Mouse (Mus musculus) heart, embryonic 12.5 days (tissue): ENCODE measurements at regions not wholly inside any gene's neighbourhood (a gene's known extent, or its start where the extent isn't known, plus 50 kb on each side); places are given as distances from the start of the nearest gene placed in this dataset.

Experiments used
- ATAC-seq: fragments of 200-750 bp; cut with Nextera tagmentation; 2 replicates; pipeline ENCODE4 v1.8.0; 2017; ENCODE audit warnings: moderate TSS enrichment, moderate library complexity; ENCODE audit not compliant: insufficient number of reproducible peaks, low FRiP score
- H3K27ac ChIP-seq: fragments of 300-500 bp; sonication (generic); 2 replicates; pipeline ENCODE4 v1.5.1; 2016; ENCODE audit warnings: mild to moderate bottlenecking, moderate library complexity; ENCODE audit not compliant: poor library complexity, severe bottlenecking
- H3K27me3 ChIP-seq: fragments of 300-500 bp; sonication (generic); replicated peaks from 2 replicates; pipeline ENCODE4 v1.6.1; 2016; ENCODE audit warnings: mild to moderate bottlenecking, moderate library complexity
- H3K36me3 ChIP-seq: fragments of 300-500 bp; sonication (generic); 2 replicates; pipeline ENCODE4 v1.6.1; 2016; ENCODE audit warnings: mild to moderate bottlenecking, moderate library complexity
- H3K4me1 ChIP-seq: fragments of 300-500 bp; sonication (generic); replicated peaks from 2 replicates; pipeline ENCODE4 v1.6.1; 2016; ENCODE audit warnings: mild to moderate bottlenecking
- H3K4me2 ChIP-seq: fragments of 300-500 bp; sonication (generic); 2 replicates; pipeline ENCODE4 v1.6.1; 2016; ENCODE audit warnings: mild to moderate bottlenecking, moderate library complexity
- H3K4me3 ChIP-seq: fragments of 300-500 bp; sonication (generic); 2 replicates; pipeline ENCODE4 v1.5.1; 2016; ENCODE audit warnings: mild to moderate bottlenecking
- H3K9ac ChIP-seq: fragments of 300-500 bp; sonication (generic); 2 replicates; pipeline ENCODE4 v1.6.1; 2016; ENCODE audit warnings: mild to moderate bottlenecking, moderate library complexity
- H3K9me3 ChIP-seq: fragments of 300-500 bp; sonication (generic); replicated peaks from 2 replicates; pipeline ENCODE4 v1.6.1; 2016; ENCODE audit warnings: mild to moderate bottlenecking, moderate library complexity
- WGBS: fragments of 180-500 bp; shearing (Covaris S2); methylation state at CpG from one replicate; pipeline ENCODE4 v1.1.7; 2016; 5-methylcytosine and 5-hydroxymethylcytosine counted together

DNA sequence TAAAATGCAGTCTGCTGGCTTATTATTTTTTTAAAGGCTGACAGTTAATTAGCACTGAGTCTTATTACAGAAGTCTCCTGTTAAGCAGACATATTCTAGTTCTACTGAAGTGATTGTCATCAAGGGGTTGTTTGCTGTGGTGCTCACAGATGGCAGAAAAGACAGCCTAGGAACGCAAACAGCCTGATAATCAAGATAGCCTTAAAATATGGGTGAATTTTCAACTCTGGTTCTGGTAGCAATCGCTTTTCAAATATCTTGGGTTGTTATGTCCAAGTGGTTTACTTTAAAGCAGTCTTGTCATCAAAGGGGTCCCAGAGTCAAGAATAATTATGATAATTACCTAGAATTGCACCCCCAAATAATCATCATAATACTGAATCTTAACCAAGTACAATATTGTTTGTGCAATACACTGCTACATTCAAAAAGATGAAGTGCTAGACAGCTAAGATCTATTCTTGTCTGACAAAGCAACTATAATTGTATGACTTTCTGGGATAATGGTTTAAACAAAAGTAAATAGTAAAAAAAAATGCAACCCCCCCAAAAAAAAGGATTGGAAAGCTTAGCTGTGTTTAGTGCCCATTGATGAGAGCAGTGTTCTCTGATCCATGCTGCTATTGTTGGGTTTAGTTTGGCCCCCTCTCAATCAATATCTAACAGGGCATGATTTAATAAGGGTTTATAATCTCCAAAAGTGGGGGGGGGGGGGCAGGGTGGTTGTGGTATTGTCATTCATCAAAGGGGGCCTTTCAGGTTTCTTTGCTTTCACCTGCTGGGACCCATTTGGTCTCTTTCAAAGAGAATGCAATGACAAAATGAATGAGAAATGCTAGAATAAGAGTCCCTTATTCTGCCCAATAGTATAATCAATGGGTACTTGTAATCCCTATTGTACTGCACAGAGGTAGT, 437.4 kb upstream of the Ccnh start:
- WGBS, result 62% methylated on average over 2 of the region's 2 CpGs
- Histone ChIP-seq H3K4me2 (no peak overlapping the region), H3K27me3 (0 out of 2 replicates have a peak, but pooled peaks cover 3% of the 10 kb centered on the region), H3K36me3 (no peaks in the 10 kb centered on the region), H3K4me3 (no peak overlapping the region), H3K4me1 (no peaks in the 10 kb centered on the region), H3K27ac (no peak overlapping the region), H3K9me3 (no peaks in the 10 kb centered on the region), H3K9ac (no peak overlapping the region)
- ATAC-seq, result no peak

DNA sequence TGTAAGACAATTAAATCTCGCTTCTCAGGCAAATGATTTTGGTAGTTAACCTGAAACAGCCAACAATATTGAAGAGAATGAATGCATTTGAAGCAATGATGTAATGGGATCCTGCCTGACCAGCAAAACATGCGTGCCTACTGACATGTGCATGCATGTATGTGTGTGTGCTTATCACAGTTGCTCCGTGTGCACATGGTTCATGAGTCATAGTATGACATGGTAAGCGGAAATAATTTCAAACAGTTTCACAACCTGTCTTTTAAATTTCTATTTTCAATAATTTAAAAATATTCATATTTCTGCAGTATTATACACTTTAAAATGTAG, 436.8 kb upstream of the Ccnh start:
- Histone ChIP-seq H3K9me3 (no peaks in the 10 kb centered on the region), H3K9ac (no peak overlapping the region), H3K4me2 (no peak overlapping the region), H3K4me1 (no peaks in the 10 kb centered on the region), H3K4me3 (no peak overlapping the region), H3K36me3 (no peaks in the 10 kb centered on the region), H3K27ac (no peak overlapping the region), H3K27me3 (0 out of 2 replicates have a peak, but pooled peaks cover 3% of the 10 kb centered on the region)
- no peak for ATAC-seq
- WGBS, result 64% methylated on average over 4 of the region's 4 CpGs

DNA sequence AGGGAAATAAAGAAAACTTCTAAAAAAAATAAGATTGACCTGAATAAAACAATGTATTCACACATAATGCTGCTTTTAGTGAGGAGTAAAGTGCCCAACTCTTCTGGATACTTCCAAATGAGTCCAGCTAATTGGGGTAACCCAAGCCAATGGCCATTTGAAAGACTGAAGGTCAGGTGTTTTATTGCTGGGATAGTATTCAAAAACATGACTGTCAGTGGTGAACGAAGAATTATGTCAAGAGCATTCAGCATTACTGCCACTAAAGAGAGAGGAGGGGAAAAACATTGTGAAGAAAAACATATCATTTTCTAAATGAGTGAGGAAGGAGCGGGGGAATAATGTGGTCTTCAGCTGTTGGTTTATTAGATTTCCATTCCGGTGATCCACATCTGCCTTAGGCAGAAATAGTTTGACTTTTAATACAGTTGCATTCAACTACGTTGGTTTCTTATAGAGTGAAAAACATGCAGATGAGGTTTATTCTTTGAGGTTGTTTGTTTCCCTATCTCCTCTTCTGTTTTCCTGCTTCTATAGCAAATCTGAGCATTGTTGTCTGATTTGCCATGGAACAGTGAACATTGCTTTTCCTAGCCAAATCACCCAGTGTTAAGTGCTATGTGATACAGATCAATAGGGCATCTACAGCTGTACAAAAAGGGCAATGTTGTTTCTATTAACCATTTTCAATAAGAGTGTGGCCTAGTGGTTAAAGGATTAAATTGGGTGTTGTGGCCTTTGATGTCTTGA, 435.3 kb upstream of the Ccnh start:
- Histone ChIP-seq H3K4me3 (no peak overlapping the region), H3K36me3 (no peaks in the 10 kb centered on the region), H3K4me1 (no peaks in the 10 kb centered on the region), H3K27me3 (0 out of 2 replicates have a peak, but pooled peaks cover 3% of the 10 kb centered on the region), H3K4me2 (no peak overlapping the region), H3K27ac (no peak overlapping the region), H3K9ac (no peak overlapping the region), H3K9me3 (no peaks in the 10 kb centered on the region)
- 75% methylated on average over 4 of the region's 4 CpGs for WGBS
- ATAC-seq, result no peak

DNA sequence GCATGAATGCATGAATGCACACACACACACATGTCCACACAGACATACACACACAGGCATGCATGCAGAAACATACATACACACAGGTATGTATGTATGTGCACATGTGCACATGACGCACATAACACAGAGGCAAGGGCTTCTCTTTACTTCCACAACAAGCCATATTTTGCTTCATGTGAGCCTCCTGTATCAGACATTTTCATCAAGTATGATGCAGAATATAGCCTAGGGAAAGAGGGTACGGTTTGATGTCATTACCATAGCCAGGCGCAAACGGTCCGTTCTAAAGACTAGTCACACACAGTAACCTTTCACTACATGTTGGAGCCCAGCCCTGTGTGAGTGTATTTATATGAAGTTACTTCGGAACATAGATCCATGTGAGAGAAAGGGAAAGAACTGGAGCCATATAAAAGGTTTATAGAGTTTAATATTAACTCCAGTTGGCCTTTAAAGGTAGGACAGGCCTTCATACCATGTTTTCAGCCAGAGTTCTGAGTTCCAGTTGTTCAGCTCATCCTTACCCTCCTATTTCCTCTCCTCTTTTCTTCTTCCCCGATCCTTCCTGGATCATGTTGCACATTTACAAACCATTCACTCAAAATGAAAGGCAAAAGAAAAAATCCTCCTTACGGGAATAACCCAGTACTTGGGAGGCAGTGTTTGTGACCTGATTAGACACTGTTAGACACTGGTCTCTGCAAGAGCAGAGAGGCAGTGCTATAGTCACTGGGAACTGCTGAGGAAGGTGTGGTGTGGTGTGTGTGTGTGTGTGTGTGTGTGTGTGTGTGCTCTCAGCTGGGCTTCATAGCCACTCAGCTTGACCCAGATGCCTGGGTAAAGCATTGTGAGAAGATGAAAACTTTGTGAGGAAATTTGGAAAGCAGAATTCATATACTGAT, 434.1 kb upstream of the Ccnh start:
- WGBS, result 82% methylated on average over 8 of the region's 8 CpGs
- ATAC-seq, result no peak
- no peak overlapping the region for H3K4me2 ChIP-seq
- no peaks in the 10 kb centered on the region for H3K4me1 ChIP-seq
- H3K9me3 ChIP-seq, result no peaks in the 10 kb centered on the region
- H3K4me3 ChIP-seq, result no peak overlapping the region
- no peak overlapping the region for H3K27ac ChIP-seq
- H3K27me3 ChIP-seq, result 0 out of 2 replicates have a peak, but pooled peaks cover 3% of the 10 kb centered on the region
- H3K9ac ChIP-seq, result no peak overlapping the region
- H3K36me3 ChIP-seq, result no peaks in the 10 kb centered on the region

DNA sequence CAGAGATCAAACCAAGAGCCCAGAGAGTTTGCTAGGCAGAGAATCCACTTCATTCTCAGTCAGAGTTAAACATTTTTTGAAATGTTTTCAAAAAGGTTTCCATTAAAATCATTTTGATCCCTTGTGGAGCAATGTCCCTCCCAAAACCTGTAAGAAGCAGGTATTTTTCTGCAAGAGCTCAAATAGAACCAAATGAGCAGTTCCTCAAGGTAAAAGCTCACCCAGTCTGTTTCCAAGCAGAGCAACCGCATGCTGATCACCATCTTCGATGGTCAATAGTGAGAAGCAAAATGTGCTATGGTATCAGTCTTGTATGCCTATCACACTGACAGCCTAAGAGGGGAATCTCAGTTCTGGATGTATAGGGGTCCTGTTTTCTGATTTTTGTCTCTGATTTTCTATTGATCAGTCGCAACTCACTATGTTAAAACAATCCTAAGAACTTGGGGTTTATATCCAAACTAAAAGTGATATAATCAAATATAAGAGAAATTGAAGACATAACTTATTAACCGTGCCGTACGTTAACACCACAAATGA, 432.3 kb upstream of the Ccnh start:
- ATAC-seq, result no peak
- Histone ChIP-seq H3K27ac (no peak overlapping the region), H3K9me3 (no peaks in the 10 kb centered on the region), H3K4me2 (no peak overlapping the region), H3K9ac (no peak overlapping the region), H3K27me3 (0 out of 2 replicates have a peak, but pooled peaks cover 3% of the 10 kb centered on the region), H3K36me3 (no peaks in the 10 kb centered on the region), H3K4me1 (no peaks in the 10 kb centered on the region), H3K4me3 (no peak overlapping the region)
- WGBS, result 82% methylated on average over 6 of the region's 6 CpGs

DNA sequence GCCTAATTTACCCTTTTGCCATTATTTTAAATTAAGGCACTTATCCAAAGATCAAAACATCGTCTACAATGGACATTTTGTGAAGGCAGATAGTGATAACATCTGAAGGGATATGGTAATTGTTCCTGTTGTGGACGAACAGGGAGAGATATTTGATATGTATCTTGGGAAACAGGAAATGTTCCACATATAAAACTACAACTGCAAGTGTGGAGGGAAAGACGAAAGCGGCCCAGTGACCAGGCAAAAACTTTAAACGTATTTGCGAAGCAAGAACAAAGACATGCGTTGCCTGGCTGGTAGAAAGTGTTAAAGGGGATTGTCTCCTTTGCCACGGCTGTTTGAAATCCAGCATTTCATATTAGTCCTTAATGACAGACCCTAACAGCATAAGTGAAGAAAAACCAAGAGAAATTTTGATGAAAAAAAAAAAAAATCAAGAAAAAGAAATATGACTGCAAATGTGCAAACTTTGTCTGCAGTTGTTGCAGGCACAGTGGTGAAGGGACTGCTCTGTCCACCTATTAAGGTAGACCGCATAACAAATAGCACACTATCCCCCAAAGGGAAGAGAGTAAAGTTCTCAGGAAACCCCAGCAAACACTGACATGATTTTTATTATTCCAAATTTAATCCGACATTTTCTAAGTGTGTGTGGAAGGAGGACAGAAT, 431.2 kb upstream of the Ccnh start:
- no peaks in the 10 kb centered on the region for H3K36me3 ChIP-seq
- no peaks in the 10 kb centered on the region for H3K9me3 ChIP-seq
- no peak overlapping the region for H3K4me3 ChIP-seq
- H3K27ac ChIP-seq, result no peak overlapping the region
- no peaks in the 10 kb centered on the region for H3K4me1 ChIP-seq
- H3K27me3 ChIP-seq, result 0 out of 2 replicates have a peak, but pooled peaks cover 3% of the 10 kb centered on the region
- no peak for ATAC-seq
- WGBS, result 49% methylated on average over 10 of the region's 10 CpGs
- no peak overlapping the region for H3K4me2 ChIP-seq
- H3K9ac ChIP-seq, result no peak overlapping the region

DNA sequence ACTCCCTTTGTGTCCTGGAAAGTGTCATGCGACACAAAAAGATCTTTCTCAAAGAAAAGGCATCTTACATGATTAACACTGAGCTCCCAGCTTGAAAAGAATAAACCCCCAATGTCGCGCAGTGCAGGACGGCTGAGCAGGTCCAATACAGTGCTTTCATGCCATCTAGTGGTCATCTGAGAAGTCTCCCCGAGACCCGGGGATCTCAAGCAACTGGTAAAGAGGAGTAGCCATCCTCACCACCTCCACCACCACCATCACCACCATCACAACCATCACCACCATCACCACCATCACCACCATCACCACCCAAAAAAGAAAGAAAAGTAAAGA, 430.7 kb upstream of the Ccnh start:
- Histone ChIP-seq H3K27ac (no peak overlapping the region), H3K4me2 (no peak overlapping the region), H3K4me1 (no peaks in the 10 kb centered on the region), H3K27me3 (0 out of 2 replicates have a peak, but pooled peaks cover 3% of the 10 kb centered on the region), H3K4me3 (no peak overlapping the region), H3K9me3 (no peaks in the 10 kb centered on the region), H3K9ac (no peak overlapping the region), H3K36me3 (no peaks in the 10 kb centered on the region)
- under 1% methylated on average over 6 of the region's 6 CpGs for WGBS
- peak; percentile 82; the same call in 1 of the 2 replicates for ATAC-seq

DNA sequence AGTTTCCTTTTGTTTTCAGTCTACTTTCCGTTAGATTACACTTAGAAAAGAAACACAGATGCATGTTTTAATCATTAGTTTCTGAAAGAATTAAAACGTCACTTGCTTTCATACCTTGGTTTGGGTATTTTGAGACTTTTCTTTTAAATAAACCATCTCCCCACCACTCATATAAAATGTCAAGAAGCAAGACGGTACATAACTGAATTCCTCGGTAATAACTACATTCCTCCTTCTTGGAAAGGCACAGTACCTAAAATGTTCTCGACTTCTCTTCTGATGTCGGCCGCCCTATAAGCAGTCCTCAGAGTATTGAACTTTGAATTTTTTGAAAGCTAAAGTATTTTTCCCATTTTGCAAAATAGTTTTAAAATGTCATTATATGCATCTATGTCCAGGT, 430.1 kb upstream of the Ccnh start:
- H3K36me3 ChIP-seq, result no peaks in the 10 kb centered on the region
- no peak overlapping the region for H3K27ac ChIP-seq
- no peak overlapping the region for H3K4me3 ChIP-seq
- no peaks in the 10 kb centered on the region for H3K4me1 ChIP-seq
- whole genome bisulfite sequencing, result 64% methylated on average over 7 of the region's 7 CpGs
- no peaks in the 10 kb centered on the region for H3K9me3 ChIP-seq
- 0 out of 2 replicates have a peak, but pooled peaks cover 3% of the 10 kb centered on the region for H3K27me3 ChIP-seq
- H3K4me2 ChIP-seq, result no peak overlapping the region
- H3K9ac ChIP-seq, result no peak overlapping the region
- ATAC-seq, result no peak

DNA sequence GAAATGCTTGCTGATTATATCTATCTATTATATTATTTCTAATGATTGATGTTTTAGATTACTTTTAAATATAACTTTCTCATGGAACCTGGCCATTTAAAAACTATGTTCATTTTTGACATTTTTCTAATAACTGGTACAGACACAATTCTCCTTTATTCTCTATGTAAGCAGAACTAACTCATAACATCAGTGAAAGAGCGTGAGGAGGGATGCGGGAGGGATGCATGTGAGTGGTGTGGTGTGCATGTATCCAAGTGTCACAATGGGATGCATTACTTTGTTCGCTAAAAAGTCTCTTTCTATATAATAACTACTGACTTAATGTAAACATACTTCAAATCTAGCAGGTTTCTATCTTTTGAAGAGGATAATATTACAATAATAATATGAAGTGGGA, 428.7 kb upstream of the Ccnh start:
- WGBS, result 65% methylated on average over 3 of the region's 3 CpGs
- Histone ChIP-seq H3K4me1 (no peaks in the 10 kb centered on the region), H3K9me3 (no peaks in the 10 kb centered on the region), H3K4me3 (no peak overlapping the region), H3K4me2 (no peak overlapping the region), H3K27me3 (no peaks in the 10 kb centered on the region), H3K36me3 (no peaks in the 10 kb centered on the region), H3K9ac (no peak overlapping the region), H3K27ac (no peak overlapping the region)
- no peak for ATAC-seq

DNA sequence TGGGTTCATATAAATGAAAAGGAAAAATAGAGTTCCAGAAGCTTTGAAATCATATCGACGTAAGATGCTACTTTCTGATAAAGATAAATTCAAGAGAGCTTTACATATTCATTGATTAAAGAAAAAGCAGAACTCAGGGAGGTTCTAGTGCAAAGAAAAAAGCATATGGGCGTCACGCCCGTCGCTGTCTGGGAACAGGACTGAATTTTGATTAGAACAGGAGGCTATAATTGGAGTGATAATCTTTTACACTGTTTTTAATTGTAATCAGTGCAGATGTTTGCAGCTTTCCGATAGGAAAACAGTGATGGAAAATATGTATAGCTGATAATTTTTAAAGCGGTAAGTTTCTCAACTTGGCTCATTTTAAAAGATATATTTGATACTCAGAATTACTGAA, 428.2 kb upstream of the Ccnh start:
- Histone ChIP-seq H3K4me2 (no peak overlapping the region), H3K9me3 (no peaks in the 10 kb centered on the region), H3K36me3 (no peaks in the 10 kb centered on the region), H3K4me3 (no peak overlapping the region), H3K4me1 (no peaks in the 10 kb centered on the region), H3K27me3 (no peaks in the 10 kb centered on the region), H3K27ac (no peak overlapping the region), H3K9ac (no peak overlapping the region)
- WGBS, result 58% methylated on average over 8 of the region's 8 CpGs
- ATAC-seq, result no peak
